Mouse (Mus musculus): ENCODE data around the gene Rabep2. TPM values are rescaled to one million over a fixed set of nuclear protein-coding genes. Genes with fewer than 3 reads are reported as not detected.

Rabep2 gene
- polyA plus RNA-seq, 1 experiment from 2014 or later, result 22.8 TPM

GRCm38 (mm10) chr7:126436851-126437250, 8.3 kb downstream of the Rabep2 start:
- no peaks in the 10 kb centered on the region for H3K9me3 ChIP-seq
- H3K4me3 ChIP-seq, result no peak overlapping the region
- 11% methylated on average over 8 of the region's 8 CpGs for WGBS
- no peaks in the 10 kb centered on the region for H3K27me3 ChIP-seq
- no peak overlapping the region for H3K9ac ChIP-seq
- peaks cover 15% of the 10 kb centered on the region for H3K36me3 ChIP-seq
- H3K4me1 ChIP-seq (replicated peaks), result 0 out of 2 replicates have a peak, but pooled peaks cover 3% of the 10 kb centered on the region
- no peak overlapping the region for H3K27ac ChIP-seq (replicated peaks)
- no peak overlapping the region for H3K4me2 ChIP-seq
- ATAC-seq (ENCODE audit: low FRiP score, low read depth), result no peak

GRCm38 (mm10) chr7:126440134-126440533, 11.6 kb downstream of the Rabep2 start:
- Histone ChIP-seq H3K36me3 (peaks cover 17% of the 10 kb centered on the region), H3K4me1 (replicated peaks) (0 out of 2 replicates have a peak, but pooled peaks cover 3% of the 10 kb centered on the region), H3K27ac (replicated peaks) (no peak overlapping the region), H3K4me3 (no peak overlapping the region), H3K27me3 (no peaks in the 10 kb centered on the region), H3K4me2 (no peak overlapping the region), H3K9ac (no peak overlapping the region), H3K9me3 (no peaks in the 10 kb centered on the region)
- ATAC-seq (ENCODE audit: low FRiP score, low read depth), result no peak
- WGBS, result 73% methylated on average over 9 of the region's 9 CpGs

GRCm38 (mm10) chr7:126443997-126444396, 15.4 kb downstream of the Rabep2 start:
- H3K4me2 ChIP-seq, result no peak overlapping the region
- H3K27ac ChIP-seq (replicated peaks), result no peak overlapping the region
- H3K9ac ChIP-seq, result no peak overlapping the region
- ATAC-seq (ENCODE audit: low FRiP score, low read depth), result no peak
- H3K4me1 ChIP-seq (replicated peaks), result no peaks in the 10 kb centered on the region
- WGBS, result 94% methylated on average over 10 of the region's 10 CpGs
- H3K27me3 ChIP-seq, result no peaks in the 10 kb centered on the region
- peaks cover 33% of the 10 kb centered on the region for H3K36me3 ChIP-seq
- H3K4me3 ChIP-seq, result no peak overlapping the region
- H3K9me3 ChIP-seq, result no peaks in the 10 kb centered on the region

GRCm38 (mm10) chr7:126444536-126444935, 16.0 kb downstream of the Rabep2 start:
- no peaks in the 10 kb centered on the region for H3K9me3 ChIP-seq
- no peak overlapping the region for H3K4me3 ChIP-seq
- no peak overlapping the region for H3K27ac ChIP-seq (replicated peaks)
- no peak for ATAC-seq (ENCODE audit: low FRiP score, low read depth)
- H3K4me2 ChIP-seq, result no peak overlapping the region
- H3K9ac ChIP-seq, result no peak overlapping the region
- no peaks in the 10 kb centered on the region for H3K4me1 ChIP-seq (replicated peaks)
- H3K36me3 ChIP-seq, result peaks cover 33% of the 10 kb centered on the region
- 94% methylated on average over 9 of the region's 9 CpGs for WGBS
- H3K27me3 ChIP-seq, result no peaks in the 10 kb centered on the region

- H3K27ac ChIP-seq (replicated peaks), result no peak overlapping the region
- no peaks in the 10 kb centered on the region for H3K27me3 ChIP-seq
- no peaks in the 10 kb centered on the region for H3K9me3 ChIP-seq
- WGBS, result 91% methylated on average over 15 of the region's 15 CpGs
- H3K9ac ChIP-seq, result no peak overlapping the region
- no peaks in the 10 kb centered on the region for H3K4me1 ChIP-seq (replicated peaks)
- ATAC-seq (ENCODE audit: low FRiP score, low read depth), result no peak
- H3K4me3 ChIP-seq, result no peak overlapping the region
- peaks cover 33% of the 10 kb centered on the region for H3K36me3 ChIP-seq
- H3K4me2 ChIP-seq, result no peak overlapping the region
These were observed 16.7 kb downstream of the Rabep2 start for GRCm38 (mm10) chr7:126445104-126445815.

GRCm38 (mm10) chr7:126446217-126446616, 17.7 kb downstream of the Rabep2 start:
- Histone ChIP-seq H3K27ac (replicated peaks) (no peak overlapping the region), H3K36me3 (peaks cover 33% of the 10 kb centered on the region), H3K27me3 (no peaks in the 10 kb centered on the region), H3K9me3 (no peaks in the 10 kb centered on the region), H3K9ac (no peak overlapping the region), H3K4me1 (replicated peaks) (no peaks in the 10 kb centered on the region), H3K4me3 (no peak overlapping the region), H3K4me2 (no peak overlapping the region)
- ATAC-seq (ENCODE audit: low FRiP score, low read depth), result no peak
- WGBS, result 91% methylated on average over 21 of the region's 21 CpGs

- no peak for ATAC-seq (ENCODE audit: low FRiP score, low read depth)
- no peaks in the 10 kb centered on the region for H3K27me3 ChIP-seq
- 88% methylated on average over 19 of the region's 19 CpGs for WGBS
- no peaks in the 10 kb centered on the region for H3K4me1 ChIP-seq (replicated peaks)
- H3K27ac ChIP-seq (replicated peaks), result no peak overlapping the region
- peaks cover 29% of the 10 kb centered on the region for H3K36me3 ChIP-seq
- H3K9ac ChIP-seq, result no peak overlapping the region
- no peak overlapping the region for H3K4me3 ChIP-seq
- no peaks in the 10 kb centered on the region for H3K9me3 ChIP-seq
- H3K4me2 ChIP-seq, result no peak overlapping the region
These were observed 19.9 kb downstream of the Rabep2 start for GRCm38 (mm10) chr7:126448481-126448880.

GRCm38 (mm10) chr7:126449991-126450390, 21.4 kb downstream of the Rabep2 start:
- no peaks in the 10 kb centered on the region for H3K9me3 ChIP-seq
- no peak overlapping the region for H3K27ac ChIP-seq (replicated peaks)
- 95% methylated on average over 18 of the region's 18 CpGs for WGBS
- no peaks in the 10 kb centered on the region for H3K27me3 ChIP-seq
- H3K4me2 ChIP-seq, result no peak overlapping the region
- ATAC-seq (ENCODE audit: low FRiP score, low read depth), result no peak
- no peaks in the 10 kb centered on the region for H3K4me1 ChIP-seq (replicated peaks)
- H3K4me3 ChIP-seq, result no peak overlapping the region
- peaks cover 17% of the 10 kb centered on the region for H3K36me3 ChIP-seq
- no peak overlapping the region for H3K9ac ChIP-seq

GRCm38 (mm10) chr7:126450641-126451040, 22.1 kb downstream of the Rabep2 start:
- Histone ChIP-seq H3K36me3 (peaks cover 12% of the 10 kb centered on the region; the same call in 1 of the 2 replicates), H3K9me3 (no peaks in the 10 kb centered on the region), H3K27me3 (no peaks in the 10 kb centered on the region), H3K4me2 (no peak overlapping the region), H3K4me3 (no peak overlapping the region), H3K9ac (no peak overlapping the region), H3K4me1 (replicated peaks) (no peaks in the 10 kb centered on the region), H3K27ac (replicated peaks) (no peak overlapping the region)
- ATAC-seq (ENCODE audit: low FRiP score, low read depth), result no peak
- WGBS, result 93% methylated on average over 6 of the region's 6 CpGs

- 0 out of 2 replicates have a peak, but pooled peaks cover 5% of the 10 kb centered on the region for H3K36me3 ChIP-seq
- 92% methylated on average over 3 of the region's 3 CpGs for WGBS
- no peak overlapping the region for H3K9ac ChIP-seq
- no peaks in the 10 kb centered on the region for H3K27me3 ChIP-seq
- no peaks in the 10 kb centered on the region for H3K4me1 ChIP-seq (replicated peaks)
- H3K4me3 ChIP-seq, result no peak overlapping the region
- no peaks in the 10 kb centered on the region for H3K9me3 ChIP-seq
- ATAC-seq (ENCODE audit: low FRiP score, low read depth), result no peak
- no peak overlapping the region for H3K27ac ChIP-seq (replicated peaks)
- no peak overlapping the region for H3K4me2 ChIP-seq
These were observed 23.7 kb downstream of the Rabep2 start for GRCm38 (mm10) chr7:126452244-126452643.

- Histone ChIP-seq H3K9me3 (no peaks in the 10 kb centered on the region), H3K27me3 (no peaks in the 10 kb centered on the region), H3K9ac (no peak overlapping the region), H3K4me1 (replicated peaks) (no peaks in the 10 kb centered on the region), H3K27ac (replicated peaks) (no peak overlapping the region), H3K4me3 (no peak overlapping the region), H3K4me2 (no peak overlapping the region), H3K36me3 (no peaks in the 10 kb centered on the region)
- ATAC-seq (ENCODE audit: low FRiP score, low read depth), result no peak
- WGBS, result 82% methylated on average over 7 of the region's 7 CpGs
These were observed 25.3 kb downstream of the Rabep2 start for GRCm38 (mm10) chr7:126453861-126454260.

GRCm38 (mm10) chr7:126455242-126455641, 26.7 kb downstream of the Rabep2 start:
- H3K36me3 ChIP-seq, result no peaks in the 10 kb centered on the region
- no peak overlapping the region for H3K27ac ChIP-seq (replicated peaks)
- WGBS, result 81% methylated on average over 2 of the region's 2 CpGs
- H3K4me1 ChIP-seq (replicated peaks), result no peaks in the 10 kb centered on the region
- no peak overlapping the region for H3K4me2 ChIP-seq
- ATAC-seq (ENCODE audit: low FRiP score, low read depth), result no peak
- H3K27me3 ChIP-seq, result no peaks in the 10 kb centered on the region
- no peaks in the 10 kb centered on the region for H3K9me3 ChIP-seq
- H3K4me3 ChIP-seq, result no peak overlapping the region
- no peak overlapping the region for H3K9ac ChIP-seq

Measured in hindbrain, embryonic 15.5 days (tissue).